Mouse (Mus musculus): Measurements from ENCODE around the gene Insr.
"Not testable (repeated sequence)": the region's sequence is repeated elsewhere in the genome, so short reads cannot be mapped to it uniquely, and the experiment has no call there.

Gene Insr

GRCm38 (mm10) chr8:3230118-3231060 is 49.0 kb downstream of the Insr start:
- no peak for DNase-seq

- no peak for DNase-seq
Observed at GRCm38 (mm10) chr8:3227423-3227822, 52.0 kb downstream of the Insr start.

DNA sequence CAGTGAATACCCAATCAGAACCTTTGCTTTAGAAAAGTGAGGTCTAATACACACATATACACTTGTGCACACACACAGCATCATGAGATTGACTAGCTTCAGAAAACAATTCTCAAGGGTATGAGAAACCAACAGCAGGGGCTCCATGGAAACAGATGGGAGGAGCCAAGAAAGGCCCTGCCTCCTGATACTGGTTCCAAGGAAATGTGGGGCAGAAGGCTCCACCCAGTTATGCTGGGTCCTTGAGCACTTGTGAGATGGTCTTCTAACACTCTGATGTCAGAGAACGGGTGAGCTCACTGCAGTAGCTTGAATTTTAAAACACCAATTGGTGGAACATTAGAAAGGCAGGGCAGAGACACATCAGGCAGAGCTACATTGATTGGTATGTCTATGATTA is 53.7 kb downstream of the Insr start:
- DNase-seq = no peak

GRCm38 (mm10) chr8:3225184-3225583 is 54.2 kb downstream of the Insr start:
- no peak for DNase-seq

DNA sequence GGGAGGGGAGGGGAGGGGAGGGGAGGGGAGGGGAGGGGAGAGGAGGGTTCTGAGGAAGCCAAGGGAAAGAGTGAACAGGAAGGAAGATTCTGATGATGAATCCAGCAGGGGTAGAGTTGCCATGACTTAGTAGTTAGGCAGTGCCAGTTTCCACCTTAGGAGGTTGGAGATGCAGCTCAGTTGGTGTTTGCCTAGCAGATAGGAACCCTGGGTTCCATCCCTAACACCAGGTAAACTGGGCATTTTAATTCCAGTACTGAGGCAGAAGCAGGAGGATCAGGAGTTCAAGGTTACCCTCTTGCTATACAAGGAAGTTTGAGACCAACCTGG is 56.8 kb downstream of the Insr start:
- DNase-seq = no peak

- DNase-seq = no peak
Observed at GRCm38 (mm10) chr8:3221960-3222635, 57.3 kb downstream of the Insr start.

DNA sequence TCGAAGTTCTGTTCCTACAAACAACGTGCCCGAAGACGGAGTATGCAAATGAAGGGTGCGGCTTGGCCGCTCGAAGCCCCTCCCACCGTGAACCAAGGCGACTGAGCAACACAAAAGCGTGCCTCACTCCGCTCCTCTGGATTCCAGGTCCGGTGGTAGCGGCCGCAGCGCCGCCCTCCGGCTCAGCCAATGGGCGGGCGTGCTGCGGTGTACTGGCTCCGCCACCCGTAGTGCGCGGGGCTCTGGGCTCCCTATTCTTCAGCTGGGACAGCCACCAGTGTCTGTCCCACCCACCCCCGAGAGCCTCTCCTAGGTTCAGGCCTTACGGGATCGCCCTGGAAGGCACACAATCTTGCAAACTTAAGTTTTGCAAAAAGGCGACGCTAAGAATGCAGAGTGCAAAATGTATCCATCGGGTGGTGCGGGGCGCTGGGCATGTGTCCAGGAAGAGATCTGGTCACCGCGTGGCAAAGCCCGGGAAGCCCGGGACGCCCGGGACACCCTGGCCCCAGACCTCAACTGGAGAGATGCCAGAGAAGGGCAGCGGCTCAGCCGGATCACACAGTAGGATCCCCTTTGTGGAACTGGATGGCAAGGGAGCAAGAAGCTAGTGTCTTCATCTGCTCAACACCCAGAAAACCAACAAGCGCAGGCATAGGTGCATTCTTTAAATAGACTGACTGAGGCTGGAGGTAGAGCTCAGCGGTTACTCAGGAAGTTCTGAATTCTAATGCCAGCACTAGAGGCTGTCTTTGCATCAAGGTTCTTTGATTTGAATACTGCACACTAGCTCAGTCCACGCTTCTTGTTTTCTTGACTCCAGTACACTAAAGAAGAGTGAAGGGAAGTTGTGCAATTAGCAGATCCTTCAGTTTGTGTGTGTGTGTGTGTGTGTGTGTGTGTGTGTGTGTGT is 58.1 kb downstream of the Insr start:
- DNase-seq = peak; percentile 94 to 96

DNA sequence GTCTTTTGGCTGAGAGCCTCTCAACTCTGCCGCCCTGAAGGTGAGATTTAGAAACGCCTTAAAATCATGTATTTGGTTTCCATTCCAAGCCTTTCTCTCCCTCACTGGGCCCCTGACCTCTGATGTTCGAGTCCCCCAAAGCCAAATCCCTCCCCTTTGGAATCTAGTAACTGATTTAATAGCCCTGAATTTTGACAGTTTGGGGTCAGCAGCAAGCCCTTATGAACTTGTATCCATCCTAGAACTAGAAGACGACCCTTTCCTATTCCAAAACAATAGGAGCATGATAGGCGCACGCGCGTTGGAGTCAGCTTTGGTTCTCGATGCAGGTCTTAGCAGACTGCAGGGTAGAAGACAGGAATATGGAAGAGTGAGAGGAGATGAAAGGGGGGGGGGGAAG is 58.9 kb downstream of the Insr start:
- DNase-seq = no peak

DNA sequence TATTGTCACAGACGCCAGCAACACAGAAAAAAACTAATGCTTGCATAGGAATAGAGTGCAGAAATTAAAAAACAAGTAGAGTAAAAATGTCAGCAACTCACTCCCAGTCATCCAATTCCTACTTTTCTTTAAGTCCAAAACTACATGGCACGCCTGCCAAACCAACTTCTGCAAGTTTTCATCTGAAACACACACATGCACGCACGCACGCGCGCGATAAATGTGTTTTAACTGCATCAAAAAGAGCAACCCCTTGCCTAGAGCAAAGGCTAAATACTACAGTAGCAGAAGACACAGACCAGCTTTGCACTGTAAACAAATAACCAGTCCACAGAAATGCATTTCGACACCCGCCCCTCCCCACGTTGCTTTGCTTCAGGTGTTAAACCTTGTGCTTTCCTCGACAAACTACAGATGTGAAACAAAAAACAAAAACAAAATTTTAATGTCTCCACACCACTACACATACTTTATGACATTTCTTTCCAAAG is 59.5 kb downstream of the Insr start:
- DNase-seq = no peak

GRCm38 (mm10) chr8:3219266-3219665 is 60.2 kb downstream of the Insr start:
- no peak for DNase-seq

- no peak for DNase-seq
Observed at GRCm38 (mm10) chr8:3216541-3217092, 62.8 kb downstream of the Insr start.

- DNase-seq = no peak
Observed at GRCm38 (mm10) chr8:3215561-3215960, 63.9 kb downstream of the Insr start.

GRCm38 (mm10) chr8:3214601-3215000 is 64.8 kb downstream of the Insr start:
- no peak for DNase-seq

GRCm38 (mm10) chr8:3211456-3211855 is 68.0 kb downstream of the Insr start:
- no peak for DNase-seq

- DNase-seq = no peak
Observed at GRCm38 (mm10) chr8:3209960-3210359, 69.5 kb downstream of the Insr start.

- DNase-seq = no peak
Observed at GRCm38 (mm10) chr8:3209268-3209667, 70.1 kb downstream of the Insr start.

GRCm38 (mm10) chr8:3208729-3209128 is 70.7 kb downstream of the Insr start:
- DNase-seq = no peak

DNA sequence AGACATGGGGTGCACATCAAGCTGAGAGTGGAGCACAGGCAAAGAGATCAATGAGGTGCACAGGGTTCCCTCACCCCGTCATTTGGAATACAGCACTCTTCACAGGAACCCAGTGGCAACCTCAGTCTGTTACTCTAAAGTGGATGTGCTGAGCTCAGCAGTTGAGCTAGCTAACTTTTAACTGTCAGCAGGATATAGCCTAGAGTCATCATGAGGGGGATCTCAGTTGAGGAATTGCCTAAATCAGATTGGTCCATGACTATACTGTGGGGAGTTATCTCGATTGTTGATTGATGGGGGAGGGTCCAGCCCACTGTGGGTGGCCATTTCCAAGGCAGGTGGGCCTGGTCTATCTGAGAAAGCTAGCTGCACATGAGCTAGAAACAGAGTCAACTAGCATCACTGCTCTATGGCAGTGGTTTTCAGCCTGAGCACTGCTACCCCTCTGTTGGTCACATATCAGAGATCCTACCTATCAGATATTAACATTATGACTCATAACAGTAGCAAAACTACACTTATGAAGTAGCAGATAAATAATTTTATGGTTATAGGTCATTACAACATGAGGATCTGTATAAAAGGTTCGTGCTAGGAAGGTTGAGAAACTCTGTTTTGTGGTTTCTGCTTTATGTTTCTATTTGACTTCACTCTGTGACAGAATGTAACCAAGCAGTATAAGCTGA is 74.5 kb downstream of the Insr start:
- DNase-seq = no peak

DNA sequence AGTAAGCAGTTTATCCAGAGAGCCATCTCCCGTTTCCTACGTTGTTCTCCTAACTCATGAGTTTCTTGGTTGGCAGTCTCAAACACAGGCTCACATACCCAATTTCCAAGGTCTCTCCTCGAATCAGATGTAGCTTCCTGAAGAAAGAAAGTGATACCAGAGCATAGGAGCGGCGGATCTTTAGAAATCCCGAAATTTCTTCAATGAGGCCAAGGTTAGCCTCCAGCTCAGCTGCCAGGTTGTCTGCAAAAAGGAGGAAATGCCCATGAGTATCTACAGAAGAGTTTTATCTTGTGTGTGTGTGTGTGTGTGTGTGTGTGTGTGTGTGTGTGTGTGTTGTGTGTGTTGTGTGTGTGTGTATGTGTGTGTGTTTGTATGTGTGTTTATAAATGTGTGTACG is 76.6 kb downstream of the Insr start:
- no peak for DNase-seq

- DNase-seq = not testable (repeated sequence)
Observed at GRCm38 (mm10) chr8:3194297-3194696, 85.1 kb downstream of the Insr start.

DNA sequence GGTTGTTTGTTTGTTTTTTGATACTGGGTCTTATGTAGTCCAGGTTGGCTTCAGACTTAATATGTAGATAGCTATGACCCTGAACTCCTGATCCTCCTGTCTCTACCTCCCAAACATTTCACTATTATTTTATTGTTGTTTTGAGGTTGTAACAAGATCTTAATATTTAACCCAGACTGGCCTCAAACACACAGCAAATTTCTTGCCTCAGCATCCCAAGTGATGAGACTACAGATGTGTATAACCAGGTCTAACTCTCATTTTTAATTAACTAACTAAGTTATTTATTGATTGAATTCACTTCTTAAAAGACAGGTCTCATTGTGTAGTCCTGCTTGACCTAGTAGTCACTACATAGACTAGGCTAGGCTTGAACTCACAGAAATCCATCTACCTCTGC is 88.4 kb downstream of the Insr start:
- no peak for DNase-seq

GRCm38 (mm10) chr8:3187456-3187855 is 92.0 kb downstream of the Insr start:
- no peak for DNase-seq
